Mouse (Mus musculus) lung, postnatal 0 days (tissue): ENCODE measurements around the gene Tulp4.

Source experiments
- CTCF ChIP-seq: IDR thresholded peaks from 2 replicates; pipeline ENCODE4 v1.5.1; 2016; ENCODE audit warnings: antibody characterized with exemption, mild to moderate bottlenecking
- EP300 ChIP-seq: IDR thresholded peaks from 2 replicates; pipeline ENCODE4 v1.6.1; 2016; ENCODE audit warnings: antibody characterized with exemption, mild to moderate bottlenecking, control low read depth

- no peak for TF ChIP-seq CTCF
- TF ChIP-seq EP300: no peak
These were observed 109.4 kb downstream of the Tulp4 start for GRCm38 (mm10) chr17:6215640-6216039.
